Mouse (Mus musculus): ENCODE measurements at regions not wholly inside any gene's neighbourhood (a gene's known extent, or its start where the extent isn't known, plus 50 kb on each side); places are given as distances from the start of the nearest gene placed in this dataset.

DNA sequence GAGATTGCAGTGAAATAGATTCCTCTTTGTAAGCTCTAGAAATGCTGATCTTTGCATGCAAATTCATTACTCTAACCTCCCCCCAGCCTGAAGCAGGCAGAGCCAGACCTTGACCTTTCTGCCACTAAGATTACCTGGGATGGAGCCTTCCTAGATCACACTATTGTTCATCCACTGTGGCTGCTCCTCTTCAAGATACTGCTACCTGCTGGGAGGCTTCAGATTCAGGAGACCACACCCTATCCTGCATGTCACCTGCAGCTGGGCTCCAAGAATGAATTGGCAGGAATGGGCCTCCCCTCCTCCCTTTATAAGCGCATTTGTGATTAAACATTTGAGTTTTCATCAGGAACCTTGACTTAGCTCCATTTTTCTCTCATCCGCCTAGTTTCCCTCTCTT is 1315.2 kb downstream of the Pcdh18 start:
- TF ChIP-seq GATA1 (IDR thresholded peaks at IDR 0.05; ENCODE audit: low read depth, low read length): no peak
- TF ChIP-seq ETS1 (IDR thresholded peaks at IDR 0.05; ENCODE audit: low read depth, low read length): no peak
- TF ChIP-seq USF2 (IDR thresholded peaks at IDR 0.05; ENCODE audit: borderline replicate concordance in 1 of 2, insufficient read depth in 1 of 2, low read depth in 1 of 2, low read length in 2 of 2): no peak
- TF ChIP-seq CTCF (IDR thresholded peaks at IDR 0.05 in 2 of 3, conservative IDR thresholded peaks at IDR 0.05 in 1 of 3; ENCODE audit: control insufficient read depth in 1 of 3, insufficient read depth in 1 of 3, low read depth in 2 of 3, low read length in 3 of 3, poor library complexity in 1 of 3, severe bottlenecking in 1 of 3): no peak
- TF ChIP-seq MYC (IDR thresholded peaks at IDR 0.05; ENCODE audit: low read depth, low read length): no peak
- no peak for TF ChIP-seq TBP (IDR thresholded peaks at IDR 0.05; ENCODE audit: low read depth, low read length)
- TF ChIP-seq MAX (IDR thresholded peaks at IDR 0.05; ENCODE audit: low read length): no peak
- no peak for TF ChIP-seq USF1 (IDR thresholded peaks at IDR 0.05; ENCODE audit: low read depth, low read length)
- no peak for TF ChIP-seq CHD2 (IDR thresholded peaks at IDR 0.05; ENCODE audit: low read length)
- TF ChIP-seq TAL1 (IDR thresholded peaks at IDR 0.05; ENCODE audit: low read length): no peak
- TF ChIP-seq UBTF (IDR thresholded peaks at IDR 0.05; ENCODE audit: borderline replicate concordance, insufficient read depth, low read depth, low read length): no peak
